In the genomic region with DNA sequence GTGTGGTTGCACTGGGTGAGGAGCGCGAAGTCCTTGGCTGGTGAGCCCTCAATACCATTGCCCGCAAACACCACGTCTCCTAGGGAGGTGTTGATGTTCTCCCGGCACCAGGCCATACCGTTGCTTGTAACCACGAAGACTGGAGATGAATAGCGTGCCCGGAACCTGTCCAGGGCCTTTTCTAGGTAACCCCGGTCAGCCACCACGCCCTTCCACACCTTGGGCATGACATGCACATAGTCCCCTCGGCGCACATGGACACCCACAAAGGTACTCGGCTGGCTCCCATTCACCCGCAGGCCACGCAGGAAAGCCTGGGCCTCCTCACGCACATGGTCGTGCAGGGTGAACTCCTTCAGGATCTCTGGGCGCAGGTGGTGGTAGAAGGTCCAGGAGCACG, we compare ENCODE assay signal across 7 mouse cellular contexts. TPM values are rescaled to one million over a fixed set of nuclear protein-coding genes. Genes with fewer than 3 reads are reported as not detected.
"Had no signal": no experiment of that assay in that cellular context is flagged by ENCODE, and none has a peak within 500 bp of the region (broad histone marks: within the 10 kb centered on the region; RNA-seq: fewer than 3 reads in every experiment).

No protein-coding gene starts in this region.

RNA-seq across cellular contexts. Expression of gene Fut2, which starts 15.7 kb away (rescaled TPM):
- polyA plus RNA-seq: kidney, adult 2 months; liver, embryonic 12.5 days; liver, embryonic 14.5 days had no signal

RNA-seq across cellular contexts. Expression of gene Izumo1, which starts 28.9 kb away (rescaled TPM):
- polyA plus RNA-seq: hindbrain, embryonic 13.5 days; limb, embryonic 11.5 days had no signal

RNA-seq across cellular contexts. Expression of gene Ntn5, which starts 33.3 kb away (rescaled TPM):
- polyA plus RNA-seq: heart, embryonic 11.5 days; liver, adult 2 months; liver, embryonic 12.5 days; liver, embryonic 14.5 days had no signal
